Mouse (Mus musculus) lung, adult 2 months (tissue): ENCODE measurements around the gene Myo1b. TPM values are rescaled to one million over a fixed set of nuclear protein-coding genes. Genes with fewer than 3 reads are reported as not detected.

Experiments
- DNase-seq: peaks from one replicate; pipeline ENCODE4 v3.0.0; 2022
- H3K4me1 ChIP-seq: fragments of 200-500 bp; 2 replicates; pipeline ENCODE4 v1.6.1; 2011; ENCODE audit warnings: low read length; ENCODE audit not compliant: control insufficient read depth, insufficient read depth
- H3K4me3 ChIP-seq: fragments of 200-500 bp; replicated peaks from 2 replicates; pipeline ENCODE3; 2011; ENCODE audit warnings: low read depth, mild to moderate bottlenecking, control low read depth, low read length; ENCODE audit errors: extremely low read depth
- CTCF ChIP-seq: fragments of 200-500 bp; IDR thresholded peaks from 2 replicates; pipeline ENCODE4 v1.5.1; 2011; ENCODE audit warnings: mild to moderate bottlenecking, low read length, control low read depth; ENCODE audit not compliant: insufficient read depth
- POLR2A ChIP-seq: fragments of 200-500 bp; IDR thresholded peaks from 2 replicates; pipeline ENCODE4 v1.6.1; 2011; ENCODE audit warnings: low read depth, mild to moderate bottlenecking, control low read depth, low read length, borderline replicate concordance; ENCODE audit errors: extremely low read depth
- WGBS: fragments of 180-500 bp; shearing (Covaris S2); methylation state at CpG from one replicate; pipeline ENCODE4 v1.1.7; 2018; 5-methylcytosine and 5-hydroxymethylcytosine counted together
- polyA plus RNA-seq: library from polyadenylated mRNA; depleted of rRNA; stranded (reverse); fragments of >200 nt; gene quantifications from 2 replicates; pipeline ENCODE4 v1.2.3, GENCODE M21; 2012

Myo1b gene
- polyA plus RNA-seq, 1 experiment: 54.1 TPM

DNA sequence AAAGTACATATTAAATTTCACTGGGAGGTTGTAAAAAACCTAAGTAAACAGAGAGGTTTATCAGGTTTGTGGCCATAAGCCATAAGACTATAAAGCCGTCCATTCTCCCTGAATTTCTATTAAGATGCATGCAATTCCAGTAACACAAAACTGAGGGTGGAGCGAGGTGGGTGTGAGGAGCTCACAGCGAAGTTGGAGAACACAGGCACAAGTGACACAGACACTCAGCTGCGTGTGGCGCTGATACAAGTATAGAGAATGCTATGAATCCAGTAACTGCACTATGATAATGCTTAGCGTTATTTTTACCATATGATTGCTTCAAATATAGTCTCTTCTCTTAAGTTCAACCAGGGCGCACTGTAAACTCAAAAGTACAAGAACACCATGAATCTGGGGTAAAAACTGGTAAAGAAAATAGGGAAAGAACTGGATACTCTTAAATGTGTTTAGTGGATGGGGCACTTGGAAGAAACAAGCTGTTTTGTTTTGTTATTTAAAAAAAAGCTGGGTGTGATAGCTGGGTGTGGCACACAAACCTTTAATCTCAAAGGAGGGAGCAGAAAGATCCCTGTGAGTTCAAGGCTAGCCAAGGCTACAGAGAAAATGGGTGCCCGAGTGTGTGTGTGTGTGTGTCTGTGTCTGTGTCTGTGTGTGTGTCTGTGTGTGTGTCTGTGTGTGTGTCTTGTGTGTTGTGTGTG is 9.5 kb downstream of the Myo1b start:
- TF ChIP-seq POLR2A: no peak
- TF ChIP-seq CTCF: no peak
- no peak for DNase-seq
- Histone ChIP-seq H3K4me1 (peaks cover 13% of the 10 kb centered on the region), H3K4me3 (no peak overlapping the region)
- WGBS: 87% methylated on average over 8 of the region's 8 CpGs

DNA sequence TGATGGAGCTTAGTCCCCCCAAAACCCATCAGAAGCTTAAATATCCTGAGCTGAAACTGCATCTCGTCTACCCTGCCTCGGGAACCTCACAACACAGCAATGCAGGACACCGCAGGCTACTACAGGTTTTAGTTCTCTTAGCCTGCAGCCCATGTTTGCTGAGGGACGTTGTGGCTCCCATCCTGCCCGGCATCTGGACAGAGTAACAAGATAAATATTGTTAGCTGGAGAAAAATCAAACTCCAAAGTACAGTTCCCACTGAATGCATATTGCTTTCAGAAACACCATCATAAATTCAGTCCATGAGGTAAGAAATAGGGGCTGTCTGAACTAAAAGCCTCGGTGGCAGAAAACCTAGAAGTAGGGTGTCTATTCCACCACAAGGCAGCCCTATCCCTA is 10.8 kb downstream of the Myo1b start:
- WGBS: 76% methylated on average over 6 of the region's 6 CpGs
- Histone ChIP-seq H3K4me3 (no peak overlapping the region), H3K4me1 (peaks cover 11% of the 10 kb centered on the region)
- DNase-seq: no peak
- TF ChIP-seq POLR2A (no peak), CTCF (no peak)

DNA sequence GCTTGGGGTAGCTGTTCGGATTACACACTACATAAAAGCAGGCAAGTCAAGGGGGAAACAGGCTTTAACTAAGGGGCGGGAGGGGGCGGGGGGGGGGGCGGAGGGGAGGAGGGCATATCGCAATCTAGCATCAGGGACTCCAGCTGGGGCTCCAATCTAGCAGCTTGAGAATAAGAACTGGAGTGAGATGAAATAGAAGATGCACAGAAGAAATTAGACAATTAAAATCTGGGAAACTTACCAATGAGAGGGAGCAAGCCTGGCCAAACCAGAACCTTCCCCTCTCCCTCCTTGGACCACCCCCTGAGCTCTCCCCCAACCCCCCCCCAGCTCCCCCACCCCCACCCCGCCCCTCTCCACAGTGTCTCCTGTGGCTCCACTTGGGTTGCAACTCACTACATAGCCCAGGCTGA is 18.7 kb downstream of the Myo1b start:
- Histone ChIP-seq H3K4me3 (no peak overlapping the region), H3K4me1 (peaks cover 36% of the 10 kb centered on the region)
- no peak for TF ChIP-seq CTCF
- TF ChIP-seq POLR2A: no peak
- WGBS: 62% methylated on average over 6 of the region's 6 CpGs
- no peak for DNase-seq

DNA sequence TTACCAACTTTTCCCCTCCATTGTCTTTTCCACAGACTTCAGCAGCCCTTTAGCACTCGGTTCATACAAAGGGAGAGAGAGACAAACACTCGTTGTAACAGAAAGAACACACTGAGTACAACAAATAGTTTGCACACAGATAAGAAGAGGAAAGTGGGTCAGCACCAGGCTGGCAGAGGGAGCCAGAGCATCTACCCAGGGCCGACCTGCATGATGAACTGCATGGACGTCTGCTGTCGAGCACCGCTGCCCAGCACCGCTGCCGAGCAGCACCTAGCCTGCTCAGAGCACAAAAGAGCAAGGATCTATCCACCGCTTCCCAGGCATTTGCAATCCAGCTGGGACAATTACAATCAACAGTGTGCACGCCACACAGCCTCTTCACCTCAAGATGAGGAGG is 19.9 kb downstream of the Myo1b start:
- peaks cover 42% of the 10 kb centered on the region for H3K4me1 ChIP-seq
- DNase-seq: no peak
- WGBS: 39% methylated on average over 10 of the region's 10 CpGs
- no peak overlapping the region for H3K4me3 ChIP-seq
- no peak for TF ChIP-seq CTCF

DNA sequence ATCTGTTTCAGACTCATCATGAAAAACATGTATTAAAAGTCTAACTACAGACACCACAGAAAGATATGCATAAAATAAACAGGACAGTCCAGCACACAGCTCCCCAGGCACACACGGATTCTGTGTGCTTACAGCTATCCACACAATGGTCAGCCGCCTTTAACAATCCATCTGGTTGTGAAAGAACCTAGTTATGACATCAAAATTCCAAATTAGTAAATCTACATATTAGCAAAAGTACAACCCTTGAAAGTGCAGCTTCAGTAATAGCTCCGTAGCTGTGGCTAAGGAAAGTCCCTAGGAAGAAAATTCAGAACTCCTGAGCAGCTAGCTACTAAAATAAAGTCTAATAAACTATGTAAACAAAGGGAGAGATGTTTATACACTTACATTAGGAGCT is 21.1 kb downstream of the Myo1b start:
- TF ChIP-seq POLR2A (no peak), CTCF (no peak)
- 18% methylated on average over 3 of the region's 3 CpGs for WGBS
- Histone ChIP-seq H3K4me3 (no peak overlapping the region), H3K4me1 (peaks cover 46% of the 10 kb centered on the region)
- DNase-seq: no peak

DNA sequence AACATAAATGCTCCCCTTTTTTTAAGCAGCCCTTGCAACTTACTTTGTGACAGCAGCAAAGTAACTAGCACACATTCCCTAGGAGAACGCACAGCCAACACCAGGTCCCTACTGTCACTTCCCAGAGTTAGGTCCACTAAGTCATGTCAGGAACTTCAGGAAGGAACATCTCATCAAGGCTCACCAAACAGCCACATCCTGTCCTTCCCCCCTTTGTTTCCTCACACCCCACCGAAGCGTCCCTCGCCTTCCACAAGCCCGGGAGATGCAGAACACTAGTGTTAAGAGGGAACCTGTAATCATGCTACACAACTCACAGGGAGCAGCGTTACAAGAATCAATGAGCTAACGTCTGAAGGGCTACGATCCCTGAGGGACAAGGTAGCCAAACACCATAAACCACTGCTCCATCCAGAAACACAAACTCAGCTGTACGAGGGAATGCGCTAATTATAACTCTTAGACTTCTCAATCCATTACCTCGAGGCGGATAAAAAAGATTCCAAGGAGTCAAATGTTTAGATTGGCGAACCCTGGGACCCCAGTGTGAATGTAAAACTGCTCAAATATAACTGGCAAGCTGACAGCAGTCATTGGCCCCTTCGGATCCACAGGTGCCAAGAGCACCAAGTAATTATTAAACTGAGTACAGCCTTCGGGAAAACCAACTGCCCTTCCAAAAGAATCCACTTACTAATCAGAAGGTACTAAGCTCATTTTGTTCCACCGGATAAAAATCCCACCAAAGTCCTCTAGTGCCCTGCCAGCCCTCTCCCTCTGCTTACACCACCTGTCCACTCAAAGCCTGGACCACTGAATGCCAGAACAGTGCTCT is 22.1 kb downstream of the Myo1b start:
- no peak for DNase-seq
- Histone ChIP-seq H3K4me3 (no peak overlapping the region), H3K4me1 (peaks cover 47% of the 10 kb centered on the region)
- WGBS: 29% methylated on average over 16 of the region's 16 CpGs
- TF ChIP-seq CTCF: no peak
- no peak for TF ChIP-seq POLR2A

DNA sequence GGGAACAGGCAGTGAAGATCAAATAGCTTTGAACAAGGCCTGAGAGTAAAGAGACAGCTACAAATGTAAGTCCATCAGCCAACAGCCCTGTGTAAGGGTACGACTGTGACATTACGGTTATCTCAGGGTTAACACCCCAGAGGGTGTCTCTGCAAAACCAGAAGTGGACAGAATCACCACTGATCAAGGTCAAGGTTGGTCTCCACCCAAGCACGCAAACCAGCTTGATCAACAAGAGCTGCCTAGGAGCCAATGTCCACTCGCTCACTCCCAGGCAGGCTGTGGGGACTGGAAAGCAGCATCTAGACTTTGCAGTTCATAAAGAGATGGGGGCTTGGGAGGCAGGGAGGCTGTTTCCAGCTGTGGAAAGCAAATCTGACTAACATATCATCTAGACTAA is 23.9 kb downstream of the Myo1b start:
- WGBS: 77% methylated on average over 4 of the region's 4 CpGs
- Histone ChIP-seq H3K4me1 (peaks cover 55% of the 10 kb centered on the region), H3K4me3 (no peak overlapping the region)
- TF ChIP-seq POLR2A: no peak
- TF ChIP-seq CTCF: no peak
- no peak for DNase-seq

DNA sequence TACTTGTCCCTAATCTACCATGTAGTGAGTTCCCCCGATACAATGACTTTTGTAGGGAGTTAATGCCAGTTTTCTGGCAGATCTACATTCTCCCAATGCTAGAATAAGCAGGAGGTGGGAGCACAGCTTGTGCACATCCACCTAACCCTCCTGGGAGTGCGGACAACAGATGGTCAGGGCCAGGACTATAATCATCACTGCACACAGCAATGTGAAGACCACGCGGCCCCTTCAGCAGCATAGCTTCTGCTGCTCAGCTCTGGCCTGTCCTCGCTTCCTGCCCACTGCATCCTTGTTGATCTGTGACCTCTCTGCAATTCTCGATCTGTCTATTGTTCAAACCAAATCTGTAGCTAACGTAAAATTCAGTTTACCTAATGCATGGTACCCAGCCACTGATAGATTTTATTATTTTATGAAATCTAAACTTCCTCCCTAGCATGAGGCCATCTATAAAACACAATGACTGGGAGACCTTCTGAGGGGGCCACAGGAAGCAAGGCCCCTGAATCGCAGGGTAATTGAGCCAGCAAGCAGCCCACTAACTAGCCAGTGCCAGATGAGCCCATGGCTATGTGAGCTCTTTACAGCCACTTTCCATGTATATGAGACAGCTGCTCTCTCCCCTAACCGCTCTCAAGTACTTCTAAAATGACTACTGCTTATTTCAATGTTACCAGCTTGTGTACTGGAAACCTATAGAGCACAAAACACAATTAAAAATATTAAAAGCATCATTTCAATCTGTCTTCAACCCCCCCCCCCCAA is 27.6 kb downstream of the Myo1b start:
- 67% methylated on average over 9 of the region's 9 CpGs for WGBS
- no peak overlapping the region for H3K4me3 ChIP-seq
- no peak for DNase-seq
- H3K4me1 ChIP-seq: peaks cover 29% of the 10 kb centered on the region
- no peak for TF ChIP-seq POLR2A
- no peak for TF ChIP-seq CTCF

DNA sequence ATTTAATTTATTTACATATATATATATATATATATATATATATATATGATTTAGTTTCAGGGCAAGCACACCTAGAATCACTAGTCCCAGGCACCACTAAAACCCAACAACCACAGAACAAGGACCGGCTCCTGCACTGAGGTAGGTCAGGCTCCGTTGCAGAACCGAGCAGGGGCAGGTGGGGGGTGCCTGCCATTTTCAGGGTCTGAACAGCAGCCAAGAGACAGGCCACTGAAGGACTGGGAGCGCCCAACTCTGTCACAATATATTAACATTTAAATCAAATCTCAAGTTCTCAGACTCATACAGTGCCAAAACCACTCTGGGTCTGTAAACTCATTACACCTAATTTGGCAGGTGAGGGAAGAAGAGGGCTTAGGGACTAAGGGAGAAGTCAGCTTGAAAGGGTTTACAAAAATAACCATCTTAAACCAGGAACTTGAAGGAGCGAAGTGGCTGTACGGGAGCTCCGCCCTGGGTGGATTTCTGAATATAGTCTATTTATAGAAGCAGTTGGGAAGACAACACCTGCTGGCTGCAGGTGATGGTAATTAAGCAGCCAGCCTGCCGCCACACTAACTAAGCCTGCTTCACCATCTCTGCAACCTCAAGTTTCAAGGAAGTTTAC is 30.4 kb downstream of the Myo1b start:
- 64% methylated on average over 8 of the region's 8 CpGs for WGBS
- Histone ChIP-seq H3K4me3 (no peak overlapping the region), H3K4me1 (peaks cover 12% of the 10 kb centered on the region)
- no peak for DNase-seq
- TF ChIP-seq POLR2A (no peak), CTCF (no peak)

DNA sequence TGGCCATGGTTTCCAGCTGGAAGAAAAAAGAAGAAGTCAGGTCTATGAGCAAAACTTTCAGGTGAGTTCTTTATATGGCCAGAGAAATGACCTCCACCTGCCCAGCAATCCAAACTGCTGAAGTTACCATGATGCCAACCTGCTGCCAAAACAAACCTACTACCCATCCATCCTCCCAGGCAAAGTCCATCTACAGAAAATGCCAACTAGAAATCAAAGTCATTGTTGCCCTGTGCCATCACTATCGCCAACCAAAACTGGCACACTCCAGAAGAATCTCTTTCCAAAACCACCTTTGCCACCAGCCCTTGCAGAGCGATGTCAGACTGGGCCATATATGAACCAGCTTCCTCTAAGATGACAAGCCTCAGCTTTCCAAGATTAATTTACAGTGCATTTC is 32.7 kb downstream of the Myo1b start:
- TF ChIP-seq POLR2A (no peak), CTCF (no peak)
- Histone ChIP-seq H3K4me1 (peaks cover 13% of the 10 kb centered on the region), H3K4me3 (no peak overlapping the region)
- WGBS: 92% methylated on average over 2 of the region's 2 CpGs
- DNase-seq: no peak
